ENCODE assay signal across 20 mouse cellular contexts in genomic region chr17:5235057-5235456, GRCm38 (mm10).
DNase-seq lines count a peak whose midpoint lies in the region; ATAC-seq and TF ChIP-seq lines count a peak whose summit lies in the region.
"Had no signal": no experiment of that assay in that cellular context is flagged by ENCODE, and none has a peak within 500 bp of the region (broad histone marks: within the 10 kb centered on the region; RNA-seq: fewer than 3 reads in every experiment).

No protein-coding gene starts in this region.

- DNase-seq in adrenal gland, postnatal 14 days: peak; percentile 37
- no peak for DNase-seq in adrenal gland, postnatal 25 days
- no peak for DNase-seq in right cerebral cortex, postnatal 4 days
- no peak for DNase-seq in layer of hippocampus, postnatal 10 days (ENCODE audit: low spot score in 2 of 2)
- DNase-seq: cerebellum, adult 8-10 months; gastrocnemius, postnatal 36 days; heart, postnatal 10 days; liver; lung, adult 18-20 months; lung, postnatal 4 days; thymus, adult 2 months had no signal

- H3K4me2 ChIP-seq in limb, embryonic 13.5 days (replicated peaks): peak overlapping the region; percentile 23
- H3K4me2 ChIP-seq in heart, embryonic 12.5 days: no peak overlapping the region
- H3K4me2 ChIP-seq: hindbrain, embryonic 12.5 days; neural tube, embryonic 12.5 days had no signal

- no peak overlapping the region for H3ac ChIP-seq in C2C12 (ENCODE audit: control insufficient read depth, insufficient read length, low read depth)

- no peak overlapping the region for H3K9ac ChIP-seq in limb, embryonic 13.5 days
- H3K9ac ChIP-seq in heart, embryonic 12.5 days: no peak overlapping the region
- H3K9ac ChIP-seq: hindbrain, embryonic 12.5 days; neural tube, embryonic 12.5 days had no signal

- peaks cover 37% of the 10 kb centered on the region for H3K4me1 ChIP-seq in embryonic fibroblast, embryonic 13.5 days (ENCODE audit: control insufficient read depth, insufficient read depth, low read length)
- peaks cover 99% of the 10 kb centered on the region for H3K4me1 ChIP-seq in limb, embryonic 13.5 days
- peaks cover 51% of the 10 kb centered on the region for H3K4me1 ChIP-seq in heart, embryonic 12.5 days (replicated peaks)

- peaks cover 53% of the 10 kb centered on the region for H3K79me2 ChIP-seq in C2C12 (ENCODE audit: control insufficient read depth, insufficient read depth)

- ATAC-seq in limb, embryonic 13.5 days (ENCODE audit: low FRiP score, low read depth): peak; percentile 77; the same call in 1 of the 2 replicates
- no peak for ATAC-seq in heart, embryonic 12.5 days (ENCODE audit: insufficient number of reproducible peaks, low FRiP score)
- ATAC-seq: activated CD4-positive, CD25-positive, alpha-beta regulatory T cell, adult 4 months; forebrain, embryonic 14.5 days had no signal

- H3K36me3 ChIP-seq in C2C12 (ENCODE audit: control insufficient read depth, insufficient read depth): no peaks in the 10 kb centered on the region
- H3K36me3 ChIP-seq in limb, embryonic 13.5 days: no peaks in the 10 kb centered on the region
- H3K36me3 ChIP-seq in heart, embryonic 12.5 days: no peaks in the 10 kb centered on the region
- H3K36me3 ChIP-seq: hindbrain, embryonic 12.5 days; midbrain, embryonic 10.5 days; neural tube, embryonic 12.5 days had no signal

- peak overlapping the region; percentile 74 for H3K27ac ChIP-seq in embryonic fibroblast, embryonic 13.5 days (ENCODE audit: insufficient read depth, low read length)
- H3K27ac ChIP-seq in limb, embryonic 13.5 days: peak overlapping the region; percentile 56
- no peak overlapping the region for H3K27ac ChIP-seq in heart, embryonic 12.5 days (ENCODE audit: poor library complexity, severe bottlenecking)
- H3K27ac ChIP-seq: hindbrain, embryonic 12.5 days; midbrain, embryonic 10.5 days; neural tube, embryonic 12.5 days had no signal

- no peak overlapping the region for H3K4me3 ChIP-seq in C2C12 (ENCODE audit: insufficient read depth, poor library complexity, severe bottlenecking)
- H3K4me3 ChIP-seq in embryonic fibroblast, embryonic 13.5 days (ENCODE audit: insufficient read depth, low read length): no peak overlapping the region
- H3K4me3 ChIP-seq in limb, embryonic 13.5 days: no peak overlapping the region
- no peak overlapping the region for H3K4me3 ChIP-seq in heart, embryonic 12.5 days
- H3K4me3 ChIP-seq: hindbrain, embryonic 12.5 days; midbrain, embryonic 10.5 days; neural tube, embryonic 12.5 days had no signal

- peaks cover 5% of the 10 kb centered on the region for H3K79me3 ChIP-seq in C2C12 (ENCODE audit: low read depth)

- TF ChIP-seq POLR2A in embryonic fibroblast, embryonic 13.5 days (IDR thresholded peaks at IDR 0.05; ENCODE audit: low read depth, low read length): no peak

- no peak for TF ChIP-seq CTCF in C2C12 (IDR thresholded peaks at IDR 0.05; ENCODE audit: control insufficient read depth, insufficient read depth, insufficient read length)
- TF ChIP-seq CTCF in embryonic fibroblast, embryonic 13.5 days (IDR thresholded peaks at IDR 0.05; ENCODE audit: borderline replicate concordance, insufficient read depth, low read length): no peak

- 9% methylated on average over 9 of the region's 9 CpGs for WGBS in limb, embryonic 13.5 days
- 85% methylated on average over 9 of the region's 9 CpGs for WGBS in heart, embryonic 12.5 days

- H3K9me3 ChIP-seq in limb, embryonic 13.5 days: no peaks in the 10 kb centered on the region
- H3K9me3 ChIP-seq in heart, embryonic 12.5 days (replicated peaks): no peaks in the 10 kb centered on the region
- H3K9me3 ChIP-seq: hindbrain, embryonic 12.5 days; midbrain, embryonic 10.5 days; neural tube, embryonic 12.5 days had no signal

- no peaks in the 10 kb centered on the region for H3K27me3 ChIP-seq in C2C12 (ENCODE audit: control insufficient read depth, insufficient read depth, insufficient read length)
- H3K27me3 ChIP-seq in limb, embryonic 13.5 days: 0 out of 2 replicates have a peak, but pooled peaks cover 5% of the 10 kb centered on the region
- H3K27me3 ChIP-seq in heart, embryonic 12.5 days (replicated peaks): no peaks in the 10 kb centered on the region
- H3K27me3 ChIP-seq: hindbrain, embryonic 12.5 days; neural tube, embryonic 12.5 days had no signal

TF ChIP-seq in C2C12, 6 proteins besides CTCF, POLR2A, EP300 and RAD21:
- peak; percentile 70 for TF ChIP-seq FOSL1 (IDR thresholded peaks at IDR 0.05; ENCODE audit: insufficient read depth, low read length, poor library complexity, severe bottlenecking)
- TF ChIP-seq MYOD1 (IDR thresholded peaks at IDR 0.05; ENCODE audit: control insufficient read depth, insufficient read length, low read depth): no peak
TF ChIP-seq in C2C12: peak in this region for 1.
